Mouse (Mus musculus): Measurements from ENCODE around the gene Dzip1.

DNA sequence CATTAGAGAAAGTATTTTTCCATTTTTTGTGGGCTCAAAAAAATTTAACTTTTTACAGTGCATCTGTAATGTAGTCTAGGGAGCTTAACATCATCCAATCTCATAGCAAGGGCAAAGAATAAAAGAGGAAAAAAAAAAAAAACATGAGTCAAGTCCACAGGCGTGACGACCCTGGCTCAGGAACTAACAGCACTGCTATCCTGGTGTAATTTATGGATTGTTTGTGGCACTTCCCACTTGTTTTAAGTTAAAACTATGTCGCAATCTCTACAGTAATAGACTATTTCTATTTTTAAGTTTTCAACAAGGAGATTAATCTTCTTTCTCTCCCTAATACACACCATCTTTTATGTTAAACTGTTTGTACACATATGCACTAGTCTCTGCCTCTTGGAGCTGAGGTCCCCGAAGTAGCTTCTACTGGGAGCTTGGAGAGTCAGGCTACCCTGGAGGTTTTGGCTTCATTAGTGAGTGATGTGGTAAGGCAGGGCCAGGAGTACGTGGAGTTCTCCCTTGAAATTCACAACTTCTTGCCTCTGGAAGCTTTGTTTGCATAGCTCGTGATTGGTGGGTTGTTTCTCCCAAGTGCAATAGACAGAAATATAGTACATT is 73.7 kb downstream of the Dzip1 start:
- TF ChIP-seq CTCF (IDR thresholded peaks at IDR 0.05; ENCODE audit: extremely low read depth, insufficient read depth, insufficient read length, insufficient replicate concordance): no peak
- TF ChIP-seq POLR2A (IDR thresholded peaks at IDR 0.05; ENCODE audit: low read depth, low read length): no peak
